Mouse (Mus musculus) intestine, postnatal 0 days (tissue): ENCODE results near the gene Lrp5. TPM values are rescaled to one million over a fixed set of nuclear protein-coding genes. Genes with fewer than 3 reads are reported as not detected.

Experiments used
- ATAC-seq: fragments of 200-750 bp; cut with Nextera tagmentation; 2 replicates; pipeline ENCODE4 v1.8.0; 2017; ENCODE audit warnings: mild to moderate bottlenecking, moderate TSS enrichment, moderate library complexity
- H3K27ac ChIP-seq: fragments of 300-500 bp; sonication (generic); 2 replicates; pipeline ENCODE4 v1.5.1; 2014; ENCODE audit warnings: mild to moderate bottlenecking, low read depth, low read length, moderate library complexity
- H3K27me3 ChIP-seq: fragments of 300-500 bp; sonication (generic); replicated peaks from 2 replicates; pipeline ENCODE4 v1.6.1; 2014; ENCODE audit warnings: low read length, mixed read lengths; ENCODE audit not compliant: control insufficient read depth, insufficient read depth
- H3K36me3 ChIP-seq: fragments of 300-500 bp; sonication (generic); 2 replicates; pipeline ENCODE4 v1.6.1; 2014; ENCODE audit warnings: mild to moderate bottlenecking, moderate library complexity; ENCODE audit not compliant: control insufficient read depth, insufficient read depth
- H3K4me1 ChIP-seq: fragments of 300-500 bp; sonication (generic); replicated peaks from 2 replicates; pipeline ENCODE4 v1.6.1; 2014; ENCODE audit warnings: antibody characterized with exemption, low read length, mixed read lengths; ENCODE audit not compliant: control insufficient read depth, insufficient read depth
- H3K4me2 ChIP-seq: fragments of 300-500 bp; sonication (generic); replicated peaks from 2 replicates; pipeline ENCODE4 v1.6.1; 2014; ENCODE audit warnings: low read depth, mild to moderate bottlenecking, moderate library complexity
- H3K4me3 ChIP-seq: fragments of 300-500 bp; sonication (generic); 2 replicates; pipeline ENCODE4 v1.5.1; 2014; ENCODE audit warnings: low read depth, low read length
- H3K9ac ChIP-seq: fragments of 300-500 bp; sonication (generic); 2 replicates; pipeline ENCODE4 v1.6.1; 2014; ENCODE audit warnings: mild to moderate bottlenecking, low read depth, low read length
- H3K9me3 ChIP-seq: fragments of 300-500 bp; sonication (generic); 2 replicates; pipeline ENCODE4 v1.6.1; 2016; ENCODE audit warnings: mixed run types; ENCODE audit not compliant: control insufficient read depth
- CTCF ChIP-seq: sonication (generic); IDR thresholded peaks from 2 replicates; pipeline ENCODE4 v1.5.1; 2016; ENCODE audit warnings: low read depth, mild to moderate bottlenecking, control low read depth, antibody characterized with exemption, moderate library complexity
- WGBS: fragments of 180-500 bp; shearing (Covaris S2); extraction: QIAGEN DNeasy Blood & Tissue Kit; methylation state at CpG from one replicate; pipeline ENCODE4 v1.1.7; 2014; 5-methylcytosine and 5-hydroxymethylcytosine counted together
- polyA plus RNA-seq: library from polyadenylated mRNA; unstranded; fragments of >200 nt; fragmentation: Nextera tagmentation; extraction: Ambion mirVana; gene quantifications from 2 replicates; pipeline ENCODE4 v1.2.1, GENCODE M21; 2015

The Lrp5 gene
- polyA plus RNA-seq, 1 experiment from 2014 or later, result 2.8 TPM

- no peaks in the 10 kb centered on the region for H3K9me3 ChIP-seq
- no peak overlapping the region for H3K4me2 ChIP-seq
- no peaks in the 10 kb centered on the region for H3K27me3 ChIP-seq
- TF ChIP-seq CTCF, result peak; percentile 89
- H3K4me3 ChIP-seq, result no peak overlapping the region
- H3K9ac ChIP-seq, result no peak overlapping the region
- 27% methylated on average over 1 of the region's 1 CpGs for WGBS
- ATAC-seq, result peak; percentile 37; the same call in 1 of the 2 replicates
- H3K4me1 ChIP-seq, result no peaks in the 10 kb centered on the region
- H3K36me3 ChIP-seq, result peaks cover 64% of the 10 kb centered on the region
- no peak overlapping the region for H3K27ac ChIP-seq
Observed at GRCm38 (mm10) chr19:3586540-3586939, 99.8 kb downstream of the Lrp5 start.

- no peak for ATAC-seq
- no peak overlapping the region for H3K4me2 ChIP-seq
- no peak overlapping the region for H3K27ac ChIP-seq
- H3K4me1 ChIP-seq, result no peaks in the 10 kb centered on the region
- no peak overlapping the region for H3K4me3 ChIP-seq
- peaks cover 58% of the 10 kb centered on the region for H3K36me3 ChIP-seq
- no peak overlapping the region for H3K9ac ChIP-seq
- no peak for TF ChIP-seq CTCF
- no peaks in the 10 kb centered on the region for H3K9me3 ChIP-seq
- H3K27me3 ChIP-seq, result no peaks in the 10 kb centered on the region
- WGBS, result 97% methylated on average over 9 of the region's 9 CpGs
Observed at GRCm38 (mm10) chr19:3586026-3586425, 100.3 kb downstream of the Lrp5 start.

- peak; percentile 75 for TF ChIP-seq CTCF
- 27% methylated on average over 7 of the region's 7 CpGs for WGBS
Observed at GRCm38 (mm10) chr19:3581326-3581725, 105.0 kb downstream of the Lrp5 start.

GRCm38 (mm10) chr19:3577911-3578290 lies 108.5 kb downstream of the Lrp5 start:
- no peak overlapping the region for H3K9ac ChIP-seq
- H3K27ac ChIP-seq, result peak overlapping the region; percentile 47; the same call in 1 of the 2 replicates
- no peak for TF ChIP-seq CTCF
- H3K36me3 ChIP-seq, result peaks cover 3% of the 10 kb centered on the region; the same call in 1 of the 2 replicates
- no peak overlapping the region for H3K4me3 ChIP-seq
- H3K4me2 ChIP-seq, result no peak overlapping the region; the same call in 1 of the 2 replicates
- H3K4me1 ChIP-seq, result no peaks in the 10 kb centered on the region; the same call in none of the 2 replicates
- no peak for ATAC-seq
- H3K27me3 ChIP-seq, result no peaks in the 10 kb centered on the region
- H3K9me3 ChIP-seq, result no peaks in the 10 kb centered on the region

More at GRCm38 (mm10) chr19:3581326-3581725, 105.0 kb downstream of the Lrp5 start:
- Histone ChIP-seq H3K9me3 (no peaks in the 10 kb centered on the region), H3K4me2 (no peak overlapping the region), H3K27me3 (no peaks in the 10 kb centered on the region), H3K36me3 (peaks cover 27% of the 10 kb centered on the region), H3K4me3 (no peak overlapping the region), H3K9ac (no peak overlapping the region), H3K27ac (no peak overlapping the region), H3K4me1 (no peaks in the 10 kb centered on the region; the same call in 1 of the 2 replicates)
- ATAC-seq, result no peak

GRCm38 (mm10) chr19:3577265-3577910 lies 109.0 kb downstream of the Lrp5 start:
- H3K4me2 ChIP-seq, result no peak overlapping the region
- H3K4me1 ChIP-seq, result no peaks in the 10 kb centered on the region; the same call in none of the 2 replicates
- H3K36me3 ChIP-seq, result no peaks in the 10 kb centered on the region
- ATAC-seq, result peak; percentile 18; the same call in 1 of the 2 replicates
- H3K9ac ChIP-seq, result no peak overlapping the region
- WGBS, result 50% methylated on average over 4 of the region's 4 CpGs
- H3K9me3 ChIP-seq, result no peaks in the 10 kb centered on the region
- H3K27ac ChIP-seq, result peak overlapping the region; percentile 97; the same call in 1 of the 2 replicates
- no peak overlapping the region for H3K4me3 ChIP-seq
- no peak for TF ChIP-seq CTCF
- no peaks in the 10 kb centered on the region for H3K27me3 ChIP-seq

GRCm38 (mm10) chr19:3576451-3577264 lies 109.7 kb downstream of the Lrp5 start:
- H3K4me3 ChIP-seq, result no peak overlapping the region; the same call in 1 of the 2 replicates
- no peak for ATAC-seq
- no peak overlapping the region for H3K9ac ChIP-seq
- TF ChIP-seq CTCF, result no peak
- H3K4me2 ChIP-seq, result peak overlapping the region; percentile 76
- no peaks in the 10 kb centered on the region for H3K9me3 ChIP-seq
- no peaks in the 10 kb centered on the region; the same call in none of the 2 replicates for H3K4me1 ChIP-seq
- peak overlapping the region; percentile 97 for H3K27ac ChIP-seq
- H3K27me3 ChIP-seq, result no peaks in the 10 kb centered on the region
- H3K36me3 ChIP-seq, result no peaks in the 10 kb centered on the region
- 64% methylated on average over 5 of the region's 5 CpGs for WGBS
